Comparison of ENCODE assay signal across 8 mouse cellular contexts in the genomic region with DNA sequence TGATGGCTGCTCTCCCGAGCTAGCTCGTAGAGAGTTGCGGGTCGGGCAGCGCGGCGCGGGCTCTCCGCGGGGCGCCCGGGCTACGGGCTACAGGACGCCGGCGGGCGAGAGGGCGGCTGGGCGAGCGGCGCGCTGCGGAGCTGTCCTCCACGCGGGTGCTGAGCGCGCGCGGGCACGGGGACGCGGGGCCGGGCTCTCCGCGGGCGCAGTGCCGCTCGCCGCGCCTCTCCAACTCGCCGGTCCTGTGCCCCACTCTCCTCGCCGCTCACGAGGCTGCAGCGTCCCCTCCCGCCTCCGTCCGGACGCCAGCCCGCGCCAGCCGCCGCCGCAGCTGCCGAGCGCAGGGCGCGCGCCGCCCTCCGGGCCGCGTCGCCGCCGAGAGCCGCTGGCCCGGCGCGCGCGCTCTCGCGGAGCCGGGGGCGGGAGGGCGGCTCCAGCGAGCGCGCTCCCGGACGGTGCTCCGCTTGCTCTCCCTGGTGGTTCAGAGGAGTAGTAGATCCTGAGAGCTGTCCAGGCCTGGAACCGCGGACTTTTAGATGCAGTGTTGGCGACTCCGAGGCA. TPM values are rescaled to one million over a fixed set of nuclear protein-coding genes. Genes with fewer than 3 reads are reported as not detected.
DNase-seq lines count a peak whose midpoint lies in the region; ATAC-seq and TF ChIP-seq lines count a peak whose summit lies in the region.

A gene (minus strand): TSS at position 347 of the 561 bp plus-strand sequence.

- peak within 1 kb of the TSS; percentile 60; the same call in 1 of the 2 replicates for H3K27ac ChIP-seq in hindbrain, postnatal 0 days
- no peak within 1 kb of the TSS for H3K27ac ChIP-seq in midbrain, embryonic 11.5 days (ENCODE audit: low read depth, low read length)
- no peak within 1 kb of the TSS for H3K27ac ChIP-seq in stomach, embryonic 14.5 days (ENCODE audit: low read length)

- peak; percentile 80 for DNase-seq in adrenal gland, postnatal 14 days
- DNase-seq in cerebellum, postnatal 25 days = peak; percentile 42 to 66
- DNase-seq in frontal cortex, postnatal 25 days (ENCODE audit: low spot score in 2 of 2) = peak; percentile 43 to 50
- DNase-seq in hindbrain, postnatal 0 days (ENCODE audit: low spot score) = peak; percentile 94
- peak; percentile 48 to 78 for DNase-seq in left cerebral cortex, adult 8-10 months (ENCODE audit: low spot score in 2 of 2)
- DNase-seq in midbrain, embryonic 11.5 days (ENCODE audit: low spot score, missing footprints) = peak; percentile 98
- no peak for DNase-seq in B cell, adult 2 months

- H3K4me1 ChIP-seq in hindbrain, postnatal 0 days (ENCODE audit: insufficient read depth, low read length) = no peaks in the 10 kb centered on the region
- H3K4me1 ChIP-seq in midbrain, embryonic 11.5 days (ENCODE audit: control insufficient read depth, insufficient read depth, low read length) = no peaks in the 10 kb centered on the region
- H3K4me1 ChIP-seq in stomach, embryonic 14.5 days (ENCODE audit: control insufficient read depth, insufficient read depth, low read length) = no peaks in the 10 kb centered on the region

- peak within 1 kb of the TSS; percentile 71 for H3K4me2 ChIP-seq in hindbrain, postnatal 0 days (ENCODE audit: low read depth, low read length)
- peak within 1 kb of the TSS; percentile 91 for H3K4me2 ChIP-seq in midbrain, embryonic 11.5 days
- peak within 1 kb of the TSS; percentile 77 for H3K4me2 ChIP-seq in stomach, embryonic 14.5 days (replicated peaks; ENCODE audit: low read depth, low read length)

- peak within 1 kb of the TSS; percentile 57 for H3K9ac ChIP-seq in hindbrain, postnatal 0 days (replicated peaks; ENCODE audit: low read length)
- H3K9ac ChIP-seq in midbrain, embryonic 11.5 days (ENCODE audit: low read length) = peak within 1 kb of the TSS; percentile 59
- peak within 1 kb of the TSS; percentile 14; the same call in 1 of the 2 replicates for H3K9ac ChIP-seq in stomach, embryonic 14.5 days (replicated peaks; ENCODE audit: low read depth, low read length)

- peak; percentile 67 for TF ChIP-seq CTCF in hindbrain, postnatal 0 days (IDR thresholded peaks at IDR 0.05; ENCODE audit: low read depth)

- no peaks in the 10 kb centered on the region for H3K9me3 ChIP-seq in hindbrain, postnatal 0 days (ENCODE audit: low read length)
- no peaks in the 10 kb centered on the region for H3K9me3 ChIP-seq in midbrain, embryonic 11.5 days (ENCODE audit: control insufficient read depth, low read length)
- no peaks in the 10 kb centered on the region for H3K9me3 ChIP-seq in stomach, embryonic 14.5 days (ENCODE audit: control insufficient read depth, low read depth, low read length)

- under 1% methylated on average over 72 of the region's 88 CpGs for WGBS in hindbrain, postnatal 0 days
- under 1% methylated on average over 76 of the region's 88 CpGs for WGBS in midbrain, embryonic 11.5 days
- under 1% methylated on average over 65 of the region's 88 CpGs for WGBS in stomach, embryonic 14.5 days

- H3K27me3 ChIP-seq in hindbrain, postnatal 0 days (ENCODE audit: insufficient read depth, low read length) = 0 out of 2 replicates have a peak, but pooled peaks cover 5% of the 10 kb centered on the region
- H3K27me3 ChIP-seq in midbrain, embryonic 11.5 days (ENCODE audit: control insufficient read depth, insufficient read depth, low read length) = peaks cover 5% of the 10 kb centered on the region
- H3K27me3 ChIP-seq in stomach, embryonic 14.5 days (ENCODE audit: control insufficient read depth, insufficient read depth, low read length) = 0 out of 2 replicates have a peak, but pooled peaks cover 5% of the 10 kb centered on the region

- peak within 1 kb of the TSS; percentile 70 for H3K4me3 ChIP-seq in hindbrain, postnatal 0 days (ENCODE audit: low read length)
- peak within 1 kb of the TSS; percentile 60 for H3K4me3 ChIP-seq in midbrain, embryonic 11.5 days (ENCODE audit: low read depth, low read length)
- peak within 1 kb of the TSS; percentile 48 for H3K4me3 ChIP-seq in stomach, embryonic 14.5 days (ENCODE audit: low read depth, low read length)

- H3K36me3 ChIP-seq in hindbrain, postnatal 0 days (ENCODE audit: insufficient read depth, low read length) = no peaks in the 10 kb centered on the region
- no peaks in the 10 kb centered on the region for H3K36me3 ChIP-seq in midbrain, embryonic 11.5 days (ENCODE audit: control insufficient read depth, insufficient read depth, low read length)
- no peaks in the 10 kb centered on the region for H3K36me3 ChIP-seq in stomach, embryonic 14.5 days (ENCODE audit: control insufficient read depth, insufficient read depth, low read length)

- ATAC-seq in hindbrain, postnatal 0 days = peak; percentile 95
- peak; percentile 94 for ATAC-seq in midbrain, embryonic 11.5 days (ENCODE audit: low FRiP score)
- peak; percentile 90 for ATAC-seq in stomach, embryonic 14.5 days (ENCODE audit: insufficient number of reproducible peaks, insufficient read depth, low FRiP score, low read depth)

RNA-seq across cellular contexts. Expression of the gene that starts here (rescaled TPM):
- 3.9 and 6.7 TPM in 2 replicates for total RNA-seq in adrenal gland, postnatal 14 days (2021)
- total RNA-seq in hindbrain, postnatal 0 days (2014; rRNA removed) = 19.9 and 28.8 TPM in 2 replicates
- polyA plus RNA-seq in hindbrain, postnatal 0 days (2015; fragmentation: Nextera tagmentation; extraction: Ambion mirVana) = 5.1 and 5.5 TPM in 2 replicates
- total RNA-seq in left cerebral cortex, adult 8-10 months (2022) = 100 to 1,000 TPM; 213 to 239 (median 226) TPM
- polyA plus RNA-seq in midbrain, embryonic 11.5 days (2014; fragmentation: Nextera tagmentation; extraction: Ambion mirVana) = 1.4 and 1.9 TPM in 2 replicates
- polyA plus RNA-seq in stomach, embryonic 14.5 days (2014; fragmentation: Nextera tagmentation; extraction: Ambion mirVana) = 0.28 and 0.46 TPM in 2 replicates

Comparison
In these comparisons a context has a peak if more than half of its experiments do, and no peak if none do; other contexts are left out.
1. Peak in ATAC-seq, H3K4me3 ChIP-seq, H3K9ac ChIP-seq and H3K4me2 ChIP-seq in stomach, embryonic 14.5 days; RNA of the gene not detected or under 1 TPM.
2. DNase-seq: peak in adrenal gland, postnatal 14 days (single experiment), cerebellum, postnatal 25 days (2 of 2), frontal cortex, postnatal 25 days (2 of 2), hindbrain, postnatal 0 days (single experiment), left cerebral cortex, adult 8-10 months (2 of 2) and midbrain, embryonic 11.5 days (single experiment); none in B cell, adult 2 months (0 of 2).
3. Peak in every context shown above with its lines, with median percentiles within 50 percentile points of each other: ATAC-seq, H3K4me2 ChIP-seq, H3K4me3 ChIP-seq and H3K9ac ChIP-seq.